10 mouse cellular contexts compared by ENCODE assay signal in the genomic region with DNA sequence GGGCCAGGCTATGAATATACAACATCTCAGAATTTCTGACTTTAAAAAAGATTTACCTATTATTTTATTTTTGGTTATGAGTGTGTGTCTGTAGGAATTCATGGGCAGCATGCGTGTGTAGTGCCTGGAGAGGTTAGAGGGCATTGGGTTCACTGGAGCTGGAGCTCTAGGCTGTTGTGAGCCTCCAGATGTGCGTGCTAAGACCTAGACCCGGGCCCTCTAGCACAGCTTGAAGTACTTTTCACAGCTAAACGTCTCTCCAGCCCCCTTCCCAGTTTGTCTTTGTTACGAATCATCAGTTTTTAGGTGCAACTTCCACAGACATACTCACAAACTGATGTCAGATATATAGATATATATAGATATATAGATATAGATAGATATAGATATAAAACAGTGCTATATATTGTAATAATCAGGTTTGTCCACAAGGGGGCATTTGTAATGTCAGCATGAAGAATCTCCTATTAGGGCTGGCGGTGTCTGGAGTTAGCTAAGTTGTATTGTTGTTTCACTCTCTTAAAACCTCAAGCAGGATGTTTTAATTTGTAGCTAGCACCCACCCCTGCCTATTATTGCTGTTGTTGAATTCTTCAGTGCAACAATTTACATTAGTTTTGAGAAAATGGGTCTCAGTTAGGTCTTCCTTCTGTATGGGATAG. TPM values are rescaled to one million over a fixed set of nuclear protein-coding genes. Genes with fewer than 3 reads are reported as not detected.
DNase-seq lines count a peak whose midpoint lies in the region; ATAC-seq and TF ChIP-seq lines count a peak whose summit lies in the region.
"Had no signal": no experiment of that assay in that cellular context is flagged by ENCODE, and none has a peak within 500 bp of the region (broad histone marks: within the 10 kb centered on the region; RNA-seq: fewer than 3 reads in every experiment).

No protein-coding gene starts in this region.

- DNase-seq in embryonic facial prominence, embryonic 11.5 days (ENCODE audit: low spot score) = peak; percentile 73
- no peak for DNase-seq in embryonic facial prominence, embryonic 10.5 days (ENCODE audit: low spot score)
- DNase-seq in lung, postnatal 0 days (ENCODE audit: low spot score) = peak; percentile 71
- DNase-seq in lung, postnatal 10 days = no peak
- peak; percentile 79 for DNase-seq in forebrain, embryonic 14.5 days (ENCODE audit: low spot score)
- peak; percentile 21 for DNase-seq in retina, postnatal 7 days (ENCODE audit: low read depth, low spot score)
- no peak for DNase-seq in layer of hippocampus, postnatal 25 days (ENCODE audit: extremely low spot score in 1 of 2, low spot score in 1 of 2)

- no peak overlapping the region for H3K4me2 ChIP-seq in embryonic facial prominence, embryonic 11.5 days (ENCODE audit: low read depth, low read length)
- H3K4me2 ChIP-seq in lung, postnatal 0 days (replicated peaks; ENCODE audit: low read depth, low read length) = no peak overlapping the region
- H3K4me2 ChIP-seq in forebrain, embryonic 14.5 days (ENCODE audit: low read length) = no peak overlapping the region
- H3K4me2 ChIP-seq: embryonic facial prominence, embryonic 15.5 days had no signal

- no peak for ATAC-seq in embryonic facial prominence, embryonic 11.5 days (replicated peaks; ENCODE audit: insufficient number of reproducible peaks, low FRiP score, low TSS enrichment, low read depth)
- no peak for ATAC-seq in lung, postnatal 0 days
- ATAC-seq in forebrain, embryonic 14.5 days = peak; percentile 51; the same call in 1 of the 2 replicates
- ATAC-seq in monocyte, adult 5-6 weeks (replicated peaks; ENCODE audit: insufficient number of reproducible peaks, low FRiP score, low TSS enrichment, poor library complexity, severe bottlenecking) = no peak

- no peak overlapping the region for H3K4me3 ChIP-seq in embryonic facial prominence, embryonic 11.5 days (ENCODE audit: low read depth, low read length)
- H3K4me3 ChIP-seq in embryonic facial prominence, embryonic 10.5 days = no peak overlapping the region
- H3K4me3 ChIP-seq in lung, postnatal 0 days (ENCODE audit: low read depth, low read length) = no peak overlapping the region
- no peak overlapping the region for H3K4me3 ChIP-seq in forebrain, embryonic 14.5 days (ENCODE audit: low read depth, low read length)
- H3K4me3 ChIP-seq: embryonic facial prominence, embryonic 15.5 days had no signal

- WGBS in embryonic facial prominence, embryonic 11.5 days = 61% methylated on average over 6 of the region's 6 CpGs
- WGBS in embryonic facial prominence, embryonic 10.5 days = 60% methylated on average over 6 of the region's 6 CpGs
- WGBS in lung, postnatal 0 days = 57% methylated on average over 6 of the region's 6 CpGs
- 71% methylated on average over 6 of the region's 6 CpGs for WGBS in forebrain, embryonic 14.5 days

- no peaks in the 10 kb centered on the region for H3K4me1 ChIP-seq in embryonic facial prominence, embryonic 11.5 days (ENCODE audit: control insufficient read depth, insufficient read depth, low read length)
- H3K4me1 ChIP-seq in embryonic facial prominence, embryonic 10.5 days = peaks cover 12% of the 10 kb centered on the region
- no peaks in the 10 kb centered on the region for H3K4me1 ChIP-seq in lung, postnatal 0 days (ENCODE audit: insufficient read depth, low read depth, low read length)
- 0 out of 2 replicates have a peak, but pooled peaks cover 3% of the 10 kb centered on the region for H3K4me1 ChIP-seq in forebrain, embryonic 14.5 days (ENCODE audit: control insufficient read depth, insufficient read depth, low read length)
- H3K4me1 ChIP-seq: embryonic facial prominence, embryonic 15.5 days had no signal

- TF ChIP-seq CTCF in lung, postnatal 0 days (IDR thresholded peaks at IDR 0.05) = peak; percentile 61

- no peaks in the 10 kb centered on the region for H3K36me3 ChIP-seq in embryonic facial prominence, embryonic 11.5 days (replicated peaks; ENCODE audit: control insufficient read depth, insufficient read depth, low read depth, low read length)
- H3K36me3 ChIP-seq in embryonic facial prominence, embryonic 10.5 days (replicated peaks) = no peaks in the 10 kb centered on the region
- no peaks in the 10 kb centered on the region for H3K36me3 ChIP-seq in lung, postnatal 0 days (ENCODE audit: insufficient read depth, low read length)
- no peaks in the 10 kb centered on the region for H3K36me3 ChIP-seq in forebrain, embryonic 14.5 days (ENCODE audit: control insufficient read depth, insufficient read depth, low read length)
- H3K36me3 ChIP-seq: embryonic facial prominence, embryonic 15.5 days had no signal

- TF ChIP-seq EP300 in lung, postnatal 0 days (IDR thresholded peaks at IDR 0.05) = no peak

- H3K9ac ChIP-seq in embryonic facial prominence, embryonic 11.5 days (replicated peaks; ENCODE audit: low read length) = no peak overlapping the region
- H3K9ac ChIP-seq in lung, postnatal 0 days (replicated peaks; ENCODE audit: low read depth) = no peak overlapping the region
- no peak overlapping the region for H3K9ac ChIP-seq in forebrain, embryonic 14.5 days (ENCODE audit: low read length)
- H3K9ac ChIP-seq: embryonic facial prominence, embryonic 15.5 days had no signal

- H3K9me3 ChIP-seq in embryonic facial prominence, embryonic 11.5 days (replicated peaks; ENCODE audit: control insufficient read depth, low read length) = no peaks in the 10 kb centered on the region
- H3K9me3 ChIP-seq in embryonic facial prominence, embryonic 10.5 days = no peaks in the 10 kb centered on the region
- no peaks in the 10 kb centered on the region for H3K9me3 ChIP-seq in lung, postnatal 0 days (ENCODE audit: low read length)
- no peaks in the 10 kb centered on the region for H3K9me3 ChIP-seq in forebrain, embryonic 14.5 days (replicated peaks; ENCODE audit: control insufficient read depth, low read length)
- H3K9me3 ChIP-seq: embryonic facial prominence, embryonic 15.5 days had no signal

- H3K27me3 ChIP-seq in embryonic facial prominence, embryonic 11.5 days (ENCODE audit: control insufficient read depth, insufficient read depth, low read length) = no peaks in the 10 kb centered on the region
- no peaks in the 10 kb centered on the region for H3K27me3 ChIP-seq in embryonic facial prominence, embryonic 10.5 days (replicated peaks; ENCODE audit: low read depth, poor library complexity, severe bottlenecking)
- H3K27me3 ChIP-seq in lung, postnatal 0 days (replicated peaks; ENCODE audit: insufficient read depth, low read length) = no peaks in the 10 kb centered on the region
- H3K27me3 ChIP-seq in forebrain, embryonic 14.5 days (replicated peaks; ENCODE audit: control insufficient read depth, insufficient read depth, low read length) = no peaks in the 10 kb centered on the region
- H3K27me3 ChIP-seq: embryonic facial prominence, embryonic 15.5 days had no signal

- H3K27ac ChIP-seq in embryonic facial prominence, embryonic 11.5 days (replicated peaks; ENCODE audit: low read depth, low read length) = no peak overlapping the region
- no peak overlapping the region for H3K27ac ChIP-seq in embryonic facial prominence, embryonic 10.5 days (replicated peaks)
- no peak overlapping the region for H3K27ac ChIP-seq in lung, postnatal 0 days (ENCODE audit: low read length)
- no peak overlapping the region for H3K27ac ChIP-seq in forebrain, embryonic 14.5 days (ENCODE audit: low read depth, low read length)
- H3K27ac ChIP-seq: embryonic facial prominence, embryonic 15.5 days had no signal

RNA-seq across cellular contexts. Expression of gene Ccdc169, which starts 15.7 kb away (rescaled TPM):
- polyA plus RNA-seq in embryonic facial prominence, embryonic 11.5 days (2014; fragmentation: Nextera tagmentation; extraction: Ambion mirVana) = 0.07 TPM in 1 of 2 replicates, not detected in the other
- polyA plus RNA-seq in embryonic facial prominence, embryonic 10.5 days (2016; fragmentation: Nextera tagmentation; extraction: Ambion mirVana) = not detected in 2 replicates
- polyA plus RNA-seq in lung, postnatal 0 days (2015; fragmentation: Nextera tagmentation; extraction: Ambion mirVana) = 0.06 TPM in 1 of 2 replicates, not detected in the other
- 0.07 TPM in 1 of 2 replicates, not detected in the other for polyA plus RNA-seq in forebrain, embryonic 14.5 days (2014; fragmentation: Nextera tagmentation; extraction: Ambion mirVana)
- total RNA-seq in layer of hippocampus, postnatal 25 days (2021) = under 1 TPM; 0.17 to 0.28 TPM
- total RNA-seq in monocyte, adult 5-6 weeks (2017) = 0.53 to 0.58 TPM in 2 of 3 replicates, not detected in the other
- total RNA-seq: layer of hippocampus, postnatal 14 days had no signal

RNA-seq across cellular contexts. Expression of gene Sohlh2, which starts 29.0 kb away (rescaled TPM):
- not detected in 2 replicates for polyA plus RNA-seq in embryonic facial prominence, embryonic 11.5 days (2014; fragmentation: Nextera tagmentation; extraction: Ambion mirVana)
- not detected in 2 replicates for polyA plus RNA-seq in embryonic facial prominence, embryonic 10.5 days (2016; fragmentation: Nextera tagmentation; extraction: Ambion mirVana)
- polyA plus RNA-seq in lung, postnatal 0 days (2015; fragmentation: Nextera tagmentation; extraction: Ambion mirVana) = not detected in 2 replicates
- polyA plus RNA-seq in forebrain, embryonic 14.5 days (2014; fragmentation: Nextera tagmentation; extraction: Ambion mirVana) = not detected in 2 replicates
- total RNA-seq in layer of hippocampus, postnatal 25 days (2021) = not detected
- not detected in 3 replicates for total RNA-seq in monocyte, adult 5-6 weeks (2017)
- total RNA-seq: layer of hippocampus, postnatal 14 days had no signal
- polyA plus RNA-seq: embryonic facial prominence, embryonic 15.5 days had no signal

RNA-seq across cellular contexts. Expression of gene Spg20, which starts 40.9 kb away (rescaled TPM):
- polyA plus RNA-seq in embryonic facial prominence, embryonic 11.5 days (2014; fragmentation: Nextera tagmentation; extraction: Ambion mirVana) = 77.7 and 84.8 TPM in 2 replicates
- polyA plus RNA-seq in embryonic facial prominence, embryonic 10.5 days (2016; fragmentation: Nextera tagmentation; extraction: Ambion mirVana) = 72.1 and 75.9 TPM in 2 replicates
- 18.7 and 21.3 TPM in 2 replicates for polyA plus RNA-seq in lung, postnatal 0 days (2015; fragmentation: Nextera tagmentation; extraction: Ambion mirVana)
- polyA plus RNA-seq in forebrain, embryonic 14.5 days (2014; fragmentation: Nextera tagmentation; extraction: Ambion mirVana) = 17.7 and 22.2 TPM in 2 replicates
- total RNA-seq in layer of hippocampus, postnatal 25 days (2021) = 10 to 100 TPM; 31.9 to 33.1 TPM
- total RNA-seq in monocyte, adult 5-6 weeks (2017) = 11.2 to 19.3 TPM (median 12.6 TPM) in 3 replicates

Comparison
In these comparisons a context has a peak if more than half of its experiments do, and no peak if none do; other contexts are left out.
1. DNase-seq: peak in embryonic facial prominence, embryonic 11.5 days (single experiment), lung, postnatal 0 days (single experiment), forebrain, embryonic 14.5 days (single experiment) and retina, postnatal 7 days (single experiment); none in embryonic facial prominence, embryonic 10.5 days (single experiment), lung, postnatal 10 days (single experiment) and layer of hippocampus, postnatal 25 days (0 of 2).